Mouse (Mus musculus) fat pad, adult 2 months (tissue): ENCODE measurements around the gene Rere.

ENCODE experiments used
- DNase-seq: peaks from one replicate; pipeline ENCODE4 v3.0.0-alpha.2; 2011; ENCODE audit warnings: low read depth, low spot score; ENCODE audit errors: extremely low read depth

Gene Rere

GRCm38 (mm10) chr4:150572938-150573337 is 291.5 kb downstream of the Rere start:
- no peak for DNase-seq

GRCm38 (mm10) chr4:150575363-150576092 is 294.1 kb downstream of the Rere start:
- DNase-seq: no peak

- DNase-seq: peak; percentile 67
These were observed 294.9 kb downstream of the Rere start for GRCm38 (mm10) chr4:150576339-150576738.

- DNase-seq: no peak
These were observed 296.6 kb downstream of the Rere start for GRCm38 (mm10) chr4:150578021-150578420.

- DNase-seq: no peak
These were observed 300.7 kb downstream of the Rere start for GRCm38 (mm10) chr4:150581931-150582723.

GRCm38 (mm10) chr4:150582966-150583776 is 301.7 kb downstream of the Rere start:
- DNase-seq: peak; percentile 80

- no peak for DNase-seq
These were observed 302.3 kb downstream of the Rere start for GRCm38 (mm10) chr4:150583777-150584135.

- DNase-seq: no peak
These were observed 304.4 kb downstream of the Rere start for GRCm38 (mm10) chr4:150585800-150586199.

- no peak for DNase-seq
These were observed 304.8 kb downstream of the Rere start for GRCm38 (mm10) chr4:150586275-150586674.

- DNase-seq: no peak
These were observed 306.3 kb downstream of the Rere start for GRCm38 (mm10) chr4:150587597-150588299.

GRCm38 (mm10) chr4:150588300-150588621 is 306.8 kb downstream of the Rere start:
- no peak for DNase-seq

- DNase-seq: no peak
These were observed 309.3 kb downstream of the Rere start for GRCm38 (mm10) chr4:150590621-150591282.

- DNase-seq: no peak
These were observed 310.2 kb downstream of the Rere start for GRCm38 (mm10) chr4:150591602-150592001.

- no peak for DNase-seq
These were observed 310.6 kb downstream of the Rere start for GRCm38 (mm10) chr4:150592087-150592486.

- DNase-seq: no peak
These were observed 312.2 kb downstream of the Rere start for GRCm38 (mm10) chr4:150593473-150594217.

- DNase-seq: no peak
These were observed 312.9 kb downstream of the Rere start for GRCm38 (mm10) chr4:150594298-150594829.

- no peak for DNase-seq
These were observed 313.6 kb downstream of the Rere start for GRCm38 (mm10) chr4:150595071-150595470.

- DNase-seq: no peak
These were observed 314.5 kb downstream of the Rere start for GRCm38 (mm10) chr4:150595991-150596390.

GRCm38 (mm10) chr4:150598686-150599085 is 317.2 kb downstream of the Rere start:
- no peak for DNase-seq
